8 mouse cellular contexts compared by ENCODE assay signal in genomic region chr5:101537518-101538380, GRCm38 (mm10).
A peak's percentile ranks its signal among the peaks of the same experiment; 100 is the strongest.
DNase-seq lines count a peak whose midpoint lies in the region; ATAC-seq and TF ChIP-seq lines count a peak whose summit lies in the region.

No protein-coding gene starts in this region.

- no peak for TF ChIP-seq CTCF in stomach, postnatal 0 days (IDR thresholded peaks at IDR 0.05; ENCODE audit: low read depth)

- no peak overlapping the region for H3K4me3 ChIP-seq in forebrain, embryonic 11.5 days (ENCODE audit: low read depth, low read length)
- H3K4me3 ChIP-seq in forebrain, embryonic 15.5 days = no peak overlapping the region
- no peak overlapping the region for H3K4me3 ChIP-seq in stomach, embryonic 14.5 days (ENCODE audit: low read depth, low read length)
- no peak overlapping the region for H3K4me3 ChIP-seq in stomach, postnatal 0 days (ENCODE audit: low read depth, low read length)
- H3K4me3 ChIP-seq in liver, embryonic 12.5 days = no peak overlapping the region; the same call in 1 of the 2 replicates

- no peak for TF ChIP-seq EP300 in stomach, postnatal 0 days (optimal IDR thresholded peaks at IDR 0.05)

- no peaks in the 10 kb centered on the region for H3K9me3 ChIP-seq in forebrain, embryonic 11.5 days (ENCODE audit: control insufficient read depth, low read length)
- H3K9me3 ChIP-seq in forebrain, embryonic 15.5 days = no peaks in the 10 kb centered on the region
- no peaks in the 10 kb centered on the region for H3K9me3 ChIP-seq in stomach, embryonic 14.5 days (ENCODE audit: control insufficient read depth, low read depth, low read length)
- H3K9me3 ChIP-seq in stomach, postnatal 0 days (ENCODE audit: control insufficient read depth, low read length) = no peaks in the 10 kb centered on the region
- H3K9me3 ChIP-seq in liver, embryonic 12.5 days (replicated peaks) = no peaks in the 10 kb centered on the region

- H3K27me3 ChIP-seq in forebrain, embryonic 11.5 days (ENCODE audit: control insufficient read depth, insufficient read depth, low read length) = peaks cover 87% of the 10 kb centered on the region
- H3K27me3 ChIP-seq in forebrain, embryonic 15.5 days = peaks cover 91% of the 10 kb centered on the region
- 0 out of 2 replicates have a peak, but pooled peaks cover 7% of the 10 kb centered on the region for H3K27me3 ChIP-seq in stomach, embryonic 14.5 days (ENCODE audit: control insufficient read depth, insufficient read depth, low read length)
- H3K27me3 ChIP-seq in stomach, postnatal 0 days (ENCODE audit: control insufficient read depth, insufficient read depth, low read length) = no peaks in the 10 kb centered on the region
- peaks cover 28% of the 10 kb centered on the region for H3K27me3 ChIP-seq in liver, embryonic 12.5 days (replicated peaks)

- no peaks in the 10 kb centered on the region for H3K36me3 ChIP-seq in forebrain, embryonic 11.5 days (ENCODE audit: control insufficient read depth, insufficient read depth, low read length)
- H3K36me3 ChIP-seq in forebrain, embryonic 15.5 days = no peaks in the 10 kb centered on the region
- H3K36me3 ChIP-seq in stomach, embryonic 14.5 days (ENCODE audit: control insufficient read depth, insufficient read depth, low read length) = no peaks in the 10 kb centered on the region
- no peaks in the 10 kb centered on the region for H3K36me3 ChIP-seq in stomach, postnatal 0 days (ENCODE audit: control insufficient read depth, insufficient read depth, low read length)
- H3K36me3 ChIP-seq in liver, embryonic 12.5 days = no peaks in the 10 kb centered on the region

- peaks cover 7% of the 10 kb centered on the region; the same call in 1 of the 2 replicates for H3K4me1 ChIP-seq in forebrain, embryonic 11.5 days (replicated peaks; ENCODE audit: control insufficient read depth, insufficient read depth, low read length)
- peaks cover 14% of the 10 kb centered on the region for H3K4me1 ChIP-seq in forebrain, embryonic 15.5 days
- H3K4me1 ChIP-seq in stomach, embryonic 14.5 days (ENCODE audit: control insufficient read depth, insufficient read depth, low read length) = 0 out of 2 replicates have a peak, but pooled peaks cover 2% of the 10 kb centered on the region
- no peaks in the 10 kb centered on the region for H3K4me1 ChIP-seq in stomach, postnatal 0 days (replicated peaks; ENCODE audit: control insufficient read depth, insufficient read depth)
- no peaks in the 10 kb centered on the region for H3K4me1 ChIP-seq in liver, embryonic 12.5 days

- peak; percentile 65 for DNase-seq in forebrain, embryonic 11.5 days (ENCODE audit: low spot score)
- DNase-seq in stomach, postnatal 0 days (ENCODE audit: low spot score) = no peak
- no peak for DNase-seq in cerebellum, postnatal 4 days (ENCODE audit: low spot score in 2 of 2)
- no peak for DNase-seq in adrenal gland, adult 8-10 months
- DNase-seq in urinary bladder, postnatal 25 days (ENCODE audit: low spot score) = no peak

- no peak overlapping the region for H3K27ac ChIP-seq in forebrain, embryonic 11.5 days (ENCODE audit: low read depth, low read length)
- no peak overlapping the region for H3K27ac ChIP-seq in forebrain, embryonic 15.5 days (replicated peaks)
- H3K27ac ChIP-seq in stomach, embryonic 14.5 days (ENCODE audit: low read length) = no peak overlapping the region
- no peak overlapping the region for H3K27ac ChIP-seq in stomach, postnatal 0 days (replicated peaks)
- H3K27ac ChIP-seq in liver, embryonic 12.5 days = no peak overlapping the region

- peak overlapping the region; percentile 34 for H3K4me2 ChIP-seq in forebrain, embryonic 11.5 days (ENCODE audit: low read depth, low read length, severe bottlenecking)
- H3K4me2 ChIP-seq in forebrain, embryonic 15.5 days (replicated peaks) = no peak overlapping the region; the same call in 1 of the 2 replicates
- H3K4me2 ChIP-seq in stomach, embryonic 14.5 days (replicated peaks; ENCODE audit: low read depth, low read length) = peak overlapping the region; percentile 31
- H3K4me2 ChIP-seq in stomach, postnatal 0 days (replicated peaks; ENCODE audit: low read depth) = no peak overlapping the region
- peak overlapping the region; percentile 34 for H3K4me2 ChIP-seq in liver, embryonic 12.5 days

- WGBS in forebrain, embryonic 11.5 days = under 1% methylated on average over 23 of the region's 23 CpGs
- under 1% methylated on average over 23 of the region's 23 CpGs for WGBS in forebrain, embryonic 15.5 days
- 9% methylated on average over 23 of the region's 23 CpGs for WGBS in stomach, embryonic 14.5 days
- WGBS in stomach, postnatal 0 days = 23% methylated on average over 23 of the region's 23 CpGs
- WGBS in liver, embryonic 12.5 days (ENCODE audit: insufficient replicate concordance) = 31% methylated on average over 23 of the region's 23 CpGs

- H3K9ac ChIP-seq in forebrain, embryonic 11.5 days (ENCODE audit: low read length) = no peak overlapping the region
- no peak overlapping the region for H3K9ac ChIP-seq in forebrain, embryonic 15.5 days (replicated peaks)
- no peak overlapping the region for H3K9ac ChIP-seq in stomach, embryonic 14.5 days (replicated peaks; ENCODE audit: low read depth, low read length)
- no peak overlapping the region for H3K9ac ChIP-seq in stomach, postnatal 0 days (ENCODE audit: low read length)
- no peak overlapping the region for H3K9ac ChIP-seq in liver, embryonic 12.5 days

- peak; percentile 84 for ATAC-seq in forebrain, embryonic 11.5 days (replicated peaks; ENCODE audit: low FRiP score)
- no peak for ATAC-seq in forebrain, embryonic 15.5 days (replicated peaks)
- ATAC-seq in stomach, embryonic 14.5 days (ENCODE audit: insufficient number of reproducible peaks, insufficient read depth, low FRiP score, low read depth) = no peak
- ATAC-seq in stomach, postnatal 0 days (ENCODE audit: low FRiP score, low TSS enrichment) = no peak
- no peak for ATAC-seq in liver, embryonic 12.5 days

Comparison
In these comparisons a context has a peak if more than half of its experiments do, and no peak if none do; other contexts are left out.
1. H3K4me2 ChIP-seq: peak in forebrain, embryonic 11.5 days (single experiment), stomach, embryonic 14.5 days (single experiment) and liver, embryonic 12.5 days (single experiment); none in forebrain, embryonic 15.5 days (single experiment) and stomach, postnatal 0 days (single experiment).